Mouse (Mus musculus): ENCODE data around the gene Xylt2. TPM values are rescaled to one million over a fixed set of nuclear protein-coding genes. Genes with fewer than 3 reads are reported as not detected.

Gene Xylt2
- polyA plus RNA-seq, 1 experiment from 2014 or later = 11.6 TPM

GRCm38 (mm10) chr11:94614603-94615002 is 62.7 kb downstream of the Xylt2 start:
- Histone ChIP-seq H3K4me3 (ENCODE audit: low read depth, low read length) (no peak overlapping the region), H3K9ac (ENCODE audit: low read depth, low read length) (no peak overlapping the region), H3K36me3 (ENCODE audit: control insufficient read depth, insufficient read depth, low read length) (no peaks in the 10 kb centered on the region), H3K4me1 (ENCODE audit: control insufficient read depth, insufficient read depth, low read length) (no peaks in the 10 kb centered on the region), H3K27me3 (ENCODE audit: control insufficient read depth, insufficient read depth, low read depth, low read length) (no peaks in the 10 kb centered on the region), H3K27ac (ENCODE audit: low read length) (no peak overlapping the region), H3K9me3 (replicated peaks; ENCODE audit: control insufficient read depth, low read length, poor library complexity, severe bottlenecking) (no peaks in the 10 kb centered on the region; the same call in 1 of the 2 replicates), H3K4me2 (ENCODE audit: low read length) (no peak overlapping the region)
- ATAC-seq = no peak
- 67% methylated on average over 4 of the region's 4 CpGs for WGBS

Other genes with a start within 250 kb of the Xylt2 start
- gene Cacna1g, start 203.3 kb downstream of the Xylt2 start, polyA plus RNA-seq (2015; fragmentation: Nextera tagmentation; extraction: Ambion mirVana) = 18.4 and 21.2 TPM in 2 replicates
- gene Spata20, start 191.3 kb downstream of the Xylt2 start, polyA plus RNA-seq (2015; fragmentation: Nextera tagmentation; extraction: Ambion mirVana) = 0.43 and 0.66 TPM in 2 replicates
- 0.43 and 0.57 TPM in 2 replicates for gene Epn3, start 177.5 kb downstream of the Xylt2 start, polyA plus RNA-seq (2015; fragmentation: Nextera tagmentation; extraction: Ambion mirVana)
- gene Mycbpap, start 155.8 kb downstream of the Xylt2 start, polyA plus RNA-seq (2015; fragmentation: Nextera tagmentation; extraction: Ambion mirVana) = 4.9 and 5.6 TPM in 2 replicates
- 9.4 and 11.4 TPM in 2 replicates for gene Rsad1, start 128.3 kb downstream of the Xylt2 start, polyA plus RNA-seq (2015; fragmentation: Nextera tagmentation; extraction: Ambion mirVana)
- 0.43 and 0.61 TPM in 2 replicates for gene Chad, start 112.5 kb downstream of the Xylt2 start, polyA plus RNA-seq (2015; fragmentation: Nextera tagmentation; extraction: Ambion mirVana)
- 1.2 and 1.9 TPM in 2 replicates for gene Acsf2, start 75.6 kb downstream of the Xylt2 start, polyA plus RNA-seq (2015; fragmentation: Nextera tagmentation; extraction: Ambion mirVana)
- 151 and 158 TPM in 2 replicates for gene Lrrc59, start 47.7 kb downstream of the Xylt2 start, polyA plus RNA-seq (2015; fragmentation: Nextera tagmentation; extraction: Ambion mirVana)
- gene Mrpl27, start 23.7 kb downstream of the Xylt2 start, polyA plus RNA-seq (2015; fragmentation: Nextera tagmentation; extraction: Ambion mirVana) = 126 and 134 TPM in 2 replicates
- gene Eme1, start 23.6 kb downstream of the Xylt2 start, polyA plus RNA-seq (2015; fragmentation: Nextera tagmentation; extraction: Ambion mirVana) = 2.2 and 2.9 TPM in 2 replicates
- not detected in 2 replicates for gene Gm11541, start 27.0 kb upstream of the Xylt2 start, polyA plus RNA-seq (2015; fragmentation: Nextera tagmentation; extraction: Ambion mirVana)
- 0.15 TPM in 1 of 2 replicates, not detected in the other for gene Cdc34b, start 64.3 kb upstream of the Xylt2 start, polyA plus RNA-seq (2015; fragmentation: Nextera tagmentation; extraction: Ambion mirVana)
- not detected in 2 replicates for gene Tmem92, start 105.2 kb upstream of the Xylt2 start, polyA plus RNA-seq (2015; fragmentation: Nextera tagmentation; extraction: Ambion mirVana)